Mouse (Mus musculus) olfactory bulb, adult 2 months (tissue): ENCODE results near the gene Rhbdd3. TPM values are rescaled to one million over a fixed set of nuclear protein-coding genes. Genes with fewer than 3 reads are reported as not detected.
"Not testable (repeated sequence)": the region's sequence is repeated elsewhere in the genome, so short reads cannot be mapped to it uniquely, and the experiment has no call there.

Source experiments
- H3K27ac ChIP-seq: fragments of 200-500 bp; 2 replicates; pipeline ENCODE4 v1.5.1; 2012; ENCODE audit warnings: low read depth, low read length; ENCODE audit not compliant: insufficient read depth
- H3K4me1 ChIP-seq: fragments of 200-500 bp; 2 replicates; pipeline ENCODE4 v1.6.1; 2012; ENCODE audit warnings: low read length; ENCODE audit not compliant: control insufficient read depth, insufficient read depth
- H3K4me3 ChIP-seq: fragments of 200-500 bp; 2 replicates; pipeline ENCODE4 v1.5.1; 2012; ENCODE audit warnings: mild to moderate bottlenecking, low read depth, low read length, moderate library complexity; ENCODE audit not compliant: insufficient read depth
- CTCF ChIP-seq: fragments of 200-500 bp; IDR thresholded peaks from 2 replicates; pipeline ENCODE4 v1.5.1; 2012; ENCODE audit warnings: low read depth, mild to moderate bottlenecking, low read length, moderate library complexity; ENCODE audit not compliant: insufficient read depth
- POLR2A ChIP-seq: fragments of 200-500 bp; IDR thresholded peaks from 2 replicates; pipeline ENCODE4 v1.6.1; 2012; ENCODE audit warnings: mild to moderate bottlenecking, low read depth, low read length, moderate library complexity; ENCODE audit not compliant: insufficient read depth
- WGBS: fragments of 180-500 bp; shearing (Covaris S2); methylation state at CpG from one replicate; pipeline ENCODE4 v1.1.7; 2018; 5-methylcytosine and 5-hydroxymethylcytosine counted together
- polyA plus RNA-seq: library from polyadenylated mRNA; stranded (reverse); fragments of >200 nt; gene quantifications from 2 replicates; pipeline ENCODE4 v1.2.4, GENCODE M21; 2012; ENCODE audit warnings: low replicate concordance; ENCODE audit not compliant: missing spikeins, insufficient read depth, insufficient read length

Rhbdd3 gene
- polyA plus RNA-seq, 1 experiment: not detected

DNA sequence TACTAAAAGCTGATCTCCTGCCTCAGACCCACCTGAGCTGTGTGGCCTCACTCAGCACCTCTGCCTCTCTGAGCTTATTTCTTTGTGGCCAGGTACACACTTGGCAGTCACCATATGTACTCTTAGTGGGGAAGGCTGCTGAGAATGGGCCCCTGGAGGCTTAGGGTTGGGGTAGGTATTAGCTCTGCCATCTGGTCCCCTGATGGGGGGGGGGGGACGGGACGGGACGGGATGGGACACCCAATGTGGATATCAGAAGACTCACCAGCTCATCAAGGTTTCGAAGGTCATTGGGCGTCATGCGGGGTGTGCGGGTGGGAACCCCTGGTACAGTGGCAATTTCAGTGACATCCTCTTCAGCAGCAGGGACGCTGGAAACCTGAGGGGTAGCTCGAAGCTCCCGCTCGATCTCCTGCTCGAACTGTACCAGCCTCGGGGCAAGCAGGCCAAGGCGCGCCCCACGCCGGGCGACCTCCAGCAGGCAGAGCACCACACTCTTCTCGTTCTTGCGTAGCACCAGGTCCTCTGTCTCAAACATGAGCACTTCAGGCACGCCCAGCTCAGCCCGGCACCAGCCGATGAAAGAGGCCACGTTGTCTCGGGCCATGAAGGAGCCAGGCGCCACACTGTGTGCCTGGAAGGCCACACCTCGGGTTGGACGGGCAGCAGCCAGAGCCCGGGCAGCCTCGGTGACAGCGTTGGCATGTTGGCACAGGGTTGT is 35.0 kb upstream of the Rhbdd3 start:
- TF ChIP-seq CTCF (no peak), POLR2A (no peak)
- H3K4me1 ChIP-seq: peaks cover 52% of the 10 kb centered on the region
- H3K27ac ChIP-seq: no peak overlapping the region; the same call in 1 of the 2 replicates
- WGBS: 59% methylated on average over 31 of the region's 31 CpGs
- peak overlapping the region; percentile 82 for H3K4me3 ChIP-seq

DNA sequence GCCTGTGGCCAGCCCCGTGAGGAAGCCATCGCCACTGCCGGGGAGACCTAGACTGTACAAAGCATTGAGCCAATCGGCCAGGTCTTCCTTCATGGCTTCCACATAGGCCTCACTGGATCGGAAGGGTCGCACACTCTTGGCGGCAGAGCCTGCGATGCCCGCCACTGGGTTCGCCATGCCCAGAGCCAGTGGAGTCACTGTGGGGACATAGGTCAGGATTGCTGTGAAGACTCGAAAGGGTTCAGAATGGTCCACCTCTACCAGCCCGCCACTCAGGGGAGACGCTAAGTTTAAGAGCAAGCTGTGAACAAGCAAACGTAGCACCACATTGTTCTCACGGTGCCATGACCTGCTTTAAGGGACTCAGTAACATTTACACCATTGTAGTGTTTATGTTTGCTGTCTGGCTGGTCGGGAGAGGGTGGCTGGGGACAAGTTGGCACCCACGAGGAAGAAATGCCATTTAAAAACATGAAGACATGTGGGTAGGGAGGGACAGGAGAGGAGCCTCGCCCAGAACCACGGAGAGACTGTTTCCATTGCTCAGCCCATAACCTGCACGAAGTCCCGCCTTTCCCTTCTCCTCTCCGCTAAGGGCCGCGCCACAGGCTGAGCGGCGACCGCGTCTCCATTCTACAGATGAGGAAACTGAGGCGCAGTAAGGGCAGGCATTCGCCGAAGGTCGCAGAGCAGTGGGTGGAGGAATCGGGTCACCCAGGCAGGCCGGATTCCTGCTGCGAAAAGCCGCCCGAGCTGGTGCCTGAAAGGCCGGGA is 34.3 kb upstream of the Rhbdd3 start:
- WGBS: 13% methylated on average over 38 of the region's 38 CpGs
- peak overlapping the region; percentile 82 for H3K4me3 ChIP-seq
- peaks cover 44% of the 10 kb centered on the region for H3K4me1 ChIP-seq
- H3K27ac ChIP-seq: peak overlapping the region; percentile 35
- TF ChIP-seq POLR2A (no peak), CTCF (no peak)

DNA sequence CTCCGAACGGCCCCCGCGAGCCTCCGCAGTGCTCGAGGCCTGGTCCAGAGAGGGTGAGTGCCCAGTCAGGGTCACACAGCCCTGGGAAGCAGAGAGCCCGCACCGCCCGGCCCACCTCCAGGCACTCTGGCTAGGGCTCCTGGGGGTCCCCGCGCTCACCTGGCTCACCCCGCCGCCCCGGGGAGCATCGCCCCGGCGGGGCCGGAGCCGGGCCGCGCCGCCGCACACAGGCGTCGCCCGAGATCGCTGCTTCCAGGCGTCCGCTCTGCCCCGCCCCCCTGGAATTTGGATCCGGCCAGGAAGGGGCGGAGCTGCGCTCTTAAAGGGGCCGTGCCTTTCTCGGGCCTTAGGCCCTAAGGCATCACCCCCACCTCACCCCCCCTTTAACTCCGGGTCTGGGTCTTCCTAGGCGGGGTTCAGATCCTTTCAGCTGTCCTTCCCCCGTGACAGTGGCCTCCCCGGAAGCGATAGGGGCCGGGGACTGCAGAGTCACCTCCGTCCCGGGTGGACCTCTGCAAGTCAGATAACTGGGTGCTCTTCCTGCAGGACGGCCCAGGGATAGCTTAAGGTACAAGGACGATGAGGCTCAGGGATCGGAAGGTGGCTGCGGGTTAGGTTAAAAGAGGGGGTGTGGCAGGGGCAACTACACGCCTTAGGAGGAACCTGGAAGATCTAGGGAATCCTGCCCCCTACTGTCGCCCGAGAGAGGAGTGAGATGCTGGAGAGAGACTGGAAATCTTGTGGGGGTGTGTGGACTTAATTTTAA is 33.5 kb upstream of the Rhbdd3 start, which contains the start of gene Gas2l1:
Gas2l1 (minus strand) TSS at position 272 of the 766 bp plus-strand sequence.
- H3K4me3 ChIP-seq: peak within 1 kb of the TSS; percentile 82
- H3K27ac ChIP-seq: peak within 1 kb of the TSS; percentile 35
- TF ChIP-seq CTCF (peak; percentile 55; the same call in 1 of the 2 replicates), POLR2A (peak; percentile 36; the same call in 1 of the 2 replicates)
- H3K4me1 ChIP-seq: peaks cover 39% of the 10 kb centered on the region
- WGBS: under 1% methylated on average over 50 of the region's 50 CpGs

- peaks cover 24% of the 10 kb centered on the region for H3K4me1 ChIP-seq
- no peak for TF ChIP-seq CTCF
- TF ChIP-seq POLR2A: no peak
- no peak overlapping the region for H3K27ac ChIP-seq
- H3K4me3 ChIP-seq: no peak overlapping the region
Observed at GRCm38 (mm10) chr11:5067063-5067462, 31.7 kb upstream of the Rhbdd3 start.

DNA sequence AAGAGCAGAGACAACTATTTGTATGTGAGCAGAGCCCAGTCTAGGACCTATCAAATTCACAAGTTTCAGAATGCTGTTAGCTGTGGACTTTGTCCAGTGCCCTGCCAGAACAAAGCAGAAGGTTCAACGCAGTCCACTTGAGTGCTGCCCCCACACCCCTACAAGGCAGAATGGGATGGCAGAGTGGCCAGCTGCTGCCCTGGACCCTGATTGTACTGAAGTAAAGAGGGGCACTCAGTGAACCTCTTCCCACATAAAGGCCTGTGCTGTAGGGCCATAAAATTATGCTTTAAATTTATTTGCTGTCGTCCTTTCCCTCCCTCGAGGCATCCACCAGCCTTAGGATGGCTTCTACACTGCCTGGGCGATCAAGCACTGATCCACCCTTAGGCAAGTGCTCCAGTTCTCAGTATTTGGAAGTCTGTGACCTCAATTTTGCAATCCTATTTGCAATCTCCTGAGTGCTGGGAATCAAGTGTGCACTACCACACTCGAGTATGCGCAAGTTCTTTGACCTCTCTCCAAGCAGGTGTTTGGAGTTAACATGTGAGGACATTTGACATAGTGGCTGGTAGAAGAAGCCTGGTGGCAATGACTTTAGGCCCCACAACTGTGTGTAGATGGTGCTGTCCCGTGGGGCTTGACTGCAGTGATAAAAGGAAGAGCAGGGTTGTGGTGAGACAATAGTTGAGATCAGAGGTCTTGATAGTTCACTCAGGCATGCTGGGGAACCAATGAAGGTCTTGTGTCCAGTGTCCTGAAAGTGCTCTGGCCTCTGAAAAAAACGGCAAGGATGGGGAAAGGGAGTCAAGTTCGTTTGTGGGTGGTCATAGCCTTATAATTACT is 30.4 kb upstream of the Rhbdd3 start:
- H3K4me3 ChIP-seq: no peak overlapping the region
- no peak overlapping the region for H3K27ac ChIP-seq
- TF ChIP-seq CTCF (no peak), POLR2A (no peak)
- 79% methylated on average over 9 of the region's 9 CpGs for WGBS
- peaks cover 11% of the 10 kb centered on the region for H3K4me1 ChIP-seq

DNA sequence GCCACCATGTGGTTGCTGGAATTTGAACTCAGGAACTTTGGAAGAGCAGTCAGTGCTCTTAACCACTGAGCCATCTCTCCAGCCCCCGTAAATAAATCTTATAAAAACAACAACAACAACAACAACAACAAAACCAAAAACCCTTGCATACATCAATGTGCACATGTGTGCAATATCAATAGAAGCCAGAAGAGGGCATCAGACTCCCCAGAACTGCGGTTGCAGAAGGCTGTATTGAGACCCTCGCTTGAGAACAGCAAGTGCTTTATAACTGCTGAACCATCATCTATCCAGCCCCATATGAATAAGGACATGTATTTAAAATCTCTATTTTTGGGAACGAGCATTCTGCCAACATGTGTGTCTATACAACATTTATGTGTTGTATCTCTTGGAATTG is 23.8 kb upstream of the Rhbdd3 start:
- H3K4me1 ChIP-seq: no peaks in the 10 kb centered on the region
- no peak overlapping the region for H3K4me3 ChIP-seq
- H3K27ac ChIP-seq: no peak overlapping the region
- WGBS: 50% methylated on average over 4 of the region's 4 CpGs
- no peak for TF ChIP-seq CTCF
- TF ChIP-seq POLR2A: no peak

GRCm38 (mm10) chr11:5075760-5076159 is 23.0 kb upstream of the Rhbdd3 start:
- Histone ChIP-seq H3K4me1 (no peaks in the 10 kb centered on the region), H3K4me3 (no peak overlapping the region), H3K27ac (no peak overlapping the region)
- TF ChIP-seq POLR2A: no peak
- TF ChIP-seq CTCF: no peak

DNA sequence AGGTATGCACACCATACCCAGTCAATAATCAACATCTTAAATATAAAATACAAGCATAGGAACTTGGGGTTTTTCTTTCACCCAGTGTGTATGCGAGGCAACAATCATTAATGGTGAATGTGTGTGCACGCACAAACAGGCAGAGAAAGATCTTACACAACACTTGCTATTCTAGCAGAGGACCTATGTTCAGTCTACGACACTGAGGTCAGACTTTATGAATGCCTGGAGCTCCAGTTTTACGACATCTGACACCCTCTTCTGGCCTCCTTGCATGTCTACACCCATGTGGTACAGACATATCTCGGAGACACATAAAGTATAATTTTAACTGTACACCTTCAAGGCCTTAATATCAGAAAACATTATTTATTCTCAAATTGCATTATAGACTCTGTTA is 21.9 kb upstream of the Rhbdd3 start:
- H3K4me1 ChIP-seq, H3K27ac ChIP-seq, H3K4me3 ChIP-seq: not testable (repeated sequence)
- 75% methylated on average over 4 of the region's 5 CpGs for WGBS

DNA sequence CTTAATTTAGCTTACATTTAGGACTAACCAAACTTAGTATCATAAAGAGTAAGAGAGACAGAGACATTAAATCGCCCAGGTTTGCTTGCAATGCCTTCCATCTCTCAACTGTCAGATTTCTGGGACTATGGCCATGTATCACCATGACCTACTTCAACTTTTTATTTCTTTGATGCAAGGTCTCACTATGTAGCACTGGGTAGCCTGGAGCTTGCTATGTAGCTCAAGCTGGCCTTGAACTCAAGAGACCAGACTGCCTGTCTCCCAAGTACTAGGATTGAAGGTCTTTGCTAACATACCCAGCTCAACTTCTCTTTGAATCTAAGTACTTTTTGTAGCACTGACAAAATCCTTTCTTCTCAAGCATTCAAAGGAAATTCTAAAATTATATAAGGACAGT is 9.6 kb upstream of the Rhbdd3 start:
- no peaks in the 10 kb centered on the region for H3K4me1 ChIP-seq
- no peak for TF ChIP-seq CTCF
- no peak for TF ChIP-seq POLR2A
- WGBS: 94% methylated on average over 1 of the region's 1 CpGs

More for the DNA sequence above, 9.6 kb upstream of the Rhbdd3 start:
- Histone ChIP-seq H3K4me3 (no peak overlapping the region), H3K27ac (no peak overlapping the region)
